Mouse (Mus musculus): Measurements from ENCODE around the gene Slc27a2. TPM values are rescaled to one million over a fixed set of nuclear protein-coding genes. Genes with fewer than 3 reads are reported as not detected.

Gene Slc27a2
- polyA plus RNA-seq, 1 experiment: 12.4 TPM

GRCm38 (mm10) chr2:126551244-126551890 is 840 bp upstream of the Slc27a2 start:
- 88% methylated on average over 8 of the region's 8 CpGs for WGBS
- no peak for DNase-seq (ENCODE audit: low read depth, low spot score)

GRCm38 (mm10) chr2:126551896-126552295 is 311 bp upstream of the Slc27a2 start:
- 45% methylated on average over 5 of the region's 5 CpGs for WGBS
- DNase-seq (ENCODE audit: low read depth, low spot score): no peak

GRCm38 (mm10) chr2:126553291-126553639 is 1.1 kb downstream of the Slc27a2 start:
- no peak for DNase-seq (ENCODE audit: low read depth, low spot score)
- WGBS: 3% methylated on average over 26 of the region's 26 CpGs

- no peak for DNase-seq (ENCODE audit: low read depth, low spot score)
These were observed 3.3 kb downstream of the Slc27a2 start for GRCm38 (mm10) chr2:126555533-126555932.

GRCm38 (mm10) chr2:126560094-126560493 is 7.9 kb downstream of the Slc27a2 start:
- DNase-seq (ENCODE audit: low read depth, low spot score): no peak
- WGBS: 96% methylated on average over 1 of the region's 1 CpGs

More at GRCm38 (mm10) chr2:126555533-126555932, 3.3 kb downstream of the Slc27a2 start:
- WGBS: 48% methylated on average over 5 of the region's 5 CpGs

- WGBS: 19% methylated on average over 17 of the region's 17 CpGs
- peak; percentile 83 for DNase-seq (ENCODE audit: low read depth, low spot score)
These were observed 11.4 kb downstream of the Slc27a2 start for GRCm38 (mm10) chr2:126563411-126564105.

GRCm38 (mm10) chr2:126572163-126572562 is 20.0 kb downstream of the Slc27a2 start:
- peak; percentile 64 for DNase-seq (ENCODE audit: low read depth, low spot score)
- 30% methylated on average over 1 of the region's 1 CpGs for WGBS

GRCm38 (mm10) chr2:126572747-126573146 is 20.5 kb downstream of the Slc27a2 start:
- no peak for DNase-seq (ENCODE audit: low read depth, low spot score)
- whole genome bisulfite sequencing: 26% methylated on average over 4 of the region's 4 CpGs

GRCm38 (mm10) chr2:126575391-126576176 is 23.4 kb downstream of the Slc27a2 start:
- peak; percentile 83 for DNase-seq (ENCODE audit: low read depth, low spot score)

GRCm38 (mm10) chr2:126577362-126577761 is 25.2 kb downstream of the Slc27a2 start:
- DNase-seq (ENCODE audit: low read depth, low spot score): no peak
- 52% methylated on average over 5 of the region's 5 CpGs for WGBS

More at GRCm38 (mm10) chr2:126575391-126576176, 23.4 kb downstream of the Slc27a2 start:
- WGBS: 22% methylated on average over 11 of the region's 11 CpGs

- DNase-seq (ENCODE audit: low read depth, low spot score): no peak
- WGBS: 89% methylated on average over 1 of the region's 1 CpGs
These were observed 27.1 kb downstream of the Slc27a2 start for GRCm38 (mm10) chr2:126579282-126579681.

GRCm38 (mm10) chr2:126583960-126584359 is 31.8 kb downstream of the Slc27a2 start:
- DNase-seq (ENCODE audit: low read depth, low spot score): no peak

GRCm38 (mm10) chr2:126584621-126585369 is 32.6 kb downstream of the Slc27a2 start:
- DNase-seq (ENCODE audit: low read depth, low spot score): no peak
- WGBS: 78% methylated on average over 8 of the region's 8 CpGs

More at GRCm38 (mm10) chr2:126583960-126584359, 31.8 kb downstream of the Slc27a2 start:
- 64% methylated on average over 6 of the region's 6 CpGs for WGBS

- no peak for DNase-seq (ENCODE audit: low read depth, low spot score)
These were observed 35.3 kb downstream of the Slc27a2 start for GRCm38 (mm10) chr2:126587468-126587867.

GRCm38 (mm10) chr2:126591304-126591703 is 39.1 kb downstream of the Slc27a2 start:
- DNase-seq (ENCODE audit: low read depth, low spot score): no peak
- 94% methylated on average over 4 of the region's 4 CpGs for WGBS

More at GRCm38 (mm10) chr2:126587468-126587867, 35.3 kb downstream of the Slc27a2 start:
- WGBS: 90% methylated on average over 3 of the region's 3 CpGs

GRCm38 (mm10) chr2:126593831-126594610 is 41.8 kb downstream of the Slc27a2 start:
- WGBS: 22% methylated on average over 26 of the region's 26 CpGs

GRCm38 (mm10) chr2:126596347-126597072 is 44.3 kb downstream of the Slc27a2 start:
- 93% methylated on average over 7 of the region's 7 CpGs for WGBS
- no peak for DNase-seq (ENCODE audit: low read depth, low spot score)

More at GRCm38 (mm10) chr2:126593831-126594610, 41.8 kb downstream of the Slc27a2 start:
- DNase-seq (ENCODE audit: low read depth, low spot score): no peak
